Mouse (Mus musculus) liver, adult 2 months (tissue): ENCODE results near the gene Dnase1l2. TPM values are rescaled to one million over a fixed set of nuclear protein-coding genes. Genes with fewer than 3 reads are reported as not detected.
A peak's percentile ranks its signal among the peaks of the same experiment; 100 is the strongest.

ENCODE experiments used
- DNase-seq: peaks from one replicate; pipeline ENCODE4 v3.0.0-alpha.2; 2011; ENCODE audit warnings: low read depth, low spot score; ENCODE audit errors: extremely low read depth
- H3K27ac ChIP-seq: fragments of 200-500 bp; replicated peaks from 2 replicates; pipeline ENCODE4 v1.5.1; 2012; ENCODE audit warnings: low read depth, mild to moderate bottlenecking, control low read depth, inconsistent platforms, low read length; ENCODE audit not compliant: insufficient read depth
- H3K27me3 ChIP-seq: fragments of 200-500 bp; 2 replicates; pipeline ENCODE4 v1.6.1; 2012; ENCODE audit warnings: mild to moderate bottlenecking, moderate library complexity, low read length, inconsistent platforms; ENCODE audit not compliant: control insufficient read depth, insufficient read depth
- H3K36me3 ChIP-seq: fragments of 200-500 bp; 2 replicates; pipeline ENCODE4 v1.6.1; 2012; ENCODE audit warnings: low read length, inconsistent platforms; ENCODE audit not compliant: control insufficient read depth, insufficient read depth
- H3K4me1 ChIP-seq: fragments of 200-500 bp; 2 replicates; pipeline ENCODE4 v1.6.1; 2011; ENCODE audit warnings: low read length; ENCODE audit not compliant: control insufficient read depth, insufficient read depth
- H3K4me3 ChIP-seq: fragments of 200-500 bp; 2 replicates; pipeline ENCODE4 v1.5.1; 2011; ENCODE audit warnings: low read depth, mild to moderate bottlenecking, control low read depth, low read length, moderate library complexity; ENCODE audit not compliant: insufficient read depth
- H3K79me2 ChIP-seq: fragments of 200-500 bp; 2 replicates; pipeline ENCODE4 v1.6.1; 2012; ENCODE audit warnings: inconsistent platforms, mild to moderate bottlenecking, low read length, moderate library complexity; ENCODE audit not compliant: control insufficient read depth, insufficient read depth
- H3K9ac ChIP-seq: fragments of 200-500 bp; 2 replicates; pipeline ENCODE4 v1.6.1; 2012; ENCODE audit warnings: low read depth, mild to moderate bottlenecking, control low read depth, inconsistent platforms, low read length
- CTCF ChIP-seq: fragments of 200-500 bp; IDR thresholded peaks from 2 replicates; pipeline ENCODE4 v1.5.1; 2011; ENCODE audit warnings: low read depth, low read length, control low read depth
- POLR2A ChIP-seq: fragments of 200-500 bp; IDR thresholded peaks from 2 replicates; pipeline ENCODE4 v1.6.1; 2011; ENCODE audit warnings: low read length, control low read depth; ENCODE audit not compliant: insufficient read depth; ENCODE audit errors: extremely low read depth
- WGBS: fragments of 180-500 bp; shearing (Covaris S2); methylation state at CpG from one replicate; pipeline ENCODE4 v1.1.7; 2018; 5-methylcytosine and 5-hydroxymethylcytosine counted together
- polyA plus RNA-seq: library from polyadenylated mRNA; depleted of rRNA; stranded (reverse); fragments of >200 nt; gene quantifications from 2 replicates; pipeline ENCODE4 v1.2.3, GENCODE M21; 2012; rRNA removed
- total RNA-seq: library from RNA; depleted of rRNA; stranded (reverse); fragments of >200 nt; gene quantifications from 2 replicates; pipeline ENCODE4 v1.2.3, GENCODE M21; 2014; rRNA removed

Gene Dnase1l2
- total and polyA plus RNA-seq, 2 experiments = 0.74 to 2.4 TPM

- Histone ChIP-seq H3K79me2 (no peaks in the 10 kb centered on the region), H3K4me1 (no peaks in the 10 kb centered on the region), H3K9ac (no peak overlapping the region), H3K27ac (no peak overlapping the region), H3K36me3 (peaks cover 34% of the 10 kb centered on the region), H3K27me3 (no peaks in the 10 kb centered on the region), H3K4me3 (no peak overlapping the region)
- WGBS = 91% methylated on average over 12 of the region's 12 CpGs
- TF ChIP-seq POLR2A (no peak), CTCF (no peak)
- no peak for DNase-seq
These were observed 35.6 kb downstream of the Dnase1l2 start for GRCm38 (mm10) chr17:24407116-24407803.

- no peaks in the 10 kb centered on the region for H3K27me3 ChIP-seq
- H3K27ac ChIP-seq = no peak overlapping the region
- H3K36me3 ChIP-seq = peaks cover 31% of the 10 kb centered on the region
- no peak overlapping the region for H3K4me3 ChIP-seq
- H3K9ac ChIP-seq = no peak overlapping the region
- 85% methylated on average over 3 of the region's 3 CpGs for WGBS
- no peaks in the 10 kb centered on the region for H3K79me2 ChIP-seq
- DNase-seq = peak; percentile 18
- TF ChIP-seq POLR2A = no peak
- TF ChIP-seq CTCF = no peak
- H3K4me1 ChIP-seq = no peaks in the 10 kb centered on the region
These were observed 40.5 kb downstream of the Dnase1l2 start for GRCm38 (mm10) chr17:24402371-24402770.

GRCm38 (mm10) chr17:24394456-24394855 is 48.4 kb downstream of the Dnase1l2 start:
- Histone ChIP-seq H3K4me1 (no peaks in the 10 kb centered on the region), H3K27ac (no peak overlapping the region), H3K79me2 (no peaks in the 10 kb centered on the region), H3K27me3 (no peaks in the 10 kb centered on the region), H3K9ac (no peak overlapping the region), H3K4me3 (no peak overlapping the region), H3K36me3 (peaks cover 3% of the 10 kb centered on the region)
- WGBS = 88% methylated on average over 7 of the region's 7 CpGs
- DNase-seq = no peak
- TF ChIP-seq POLR2A = no peak
- TF ChIP-seq CTCF = no peak

- WGBS = 79% methylated on average over 4 of the region's 4 CpGs
- Histone ChIP-seq H3K36me3 (peaks cover 3% of the 10 kb centered on the region; the same call in 1 of the 2 replicates), H3K4me1 (no peaks in the 10 kb centered on the region), H3K4me3 (no peak overlapping the region), H3K27me3 (no peaks in the 10 kb centered on the region), H3K27ac (no peak overlapping the region), H3K9ac (no peak overlapping the region), H3K79me2 (no peaks in the 10 kb centered on the region)
- no peak for DNase-seq
- TF ChIP-seq POLR2A (no peak), CTCF (no peak)
These were observed 49.4 kb downstream of the Dnase1l2 start for GRCm38 (mm10) chr17:24393527-24393926.

GRCm38 (mm10) chr17:24391149-24391548 is 51.8 kb downstream of the Dnase1l2 start:
- no peaks in the 10 kb centered on the region for H3K27me3 ChIP-seq
- 76% methylated on average over 8 of the region's 8 CpGs for WGBS
- no peak overlapping the region for H3K4me3 ChIP-seq
- H3K27ac ChIP-seq = no peak overlapping the region
- H3K4me1 ChIP-seq = no peaks in the 10 kb centered on the region
- no peak for TF ChIP-seq POLR2A
- peak; percentile 62 for TF ChIP-seq CTCF
- DNase-seq = no peak
- H3K36me3 ChIP-seq = peaks cover 9% of the 10 kb centered on the region; the same call in 1 of the 2 replicates
- no peaks in the 10 kb centered on the region for H3K79me2 ChIP-seq
- no peak overlapping the region for H3K9ac ChIP-seq

Other genes starting within 250 kb of the Dnase1l2 start
- 13.3 and 22.2 TPM in 2 replicates for gene Tbc1d24, start 237.5 kb downstream of the Dnase1l2 start, total RNA-seq
- 23.6 and 31.5 TPM in 2 replicates for gene Tbc1d24, start 237.5 kb downstream of the Dnase1l2 start, polyA plus RNA-seq
- gene Ntn3, start 233.6 kb downstream of the Dnase1l2 start, total RNA-seq = 2.3 and 2.8 TPM in 2 replicates
- 7.4 and 7.8 TPM in 2 replicates for gene Ntn3, start 233.6 kb downstream of the Dnase1l2 start, polyA plus RNA-seq
- gene Tedc2, start 222.3 kb downstream of the Dnase1l2 start, total RNA-seq = 44.1 and 53.2 TPM in 2 replicates
- gene Tedc2, start 222.3 kb downstream of the Dnase1l2 start, polyA plus RNA-seq = 61.4 and 78.0 TPM in 2 replicates
- 3.0 and 3.5 TPM in 2 replicates for gene Ccnf, start 191.6 kb downstream of the Dnase1l2 start, total RNA-seq
- gene Ccnf, start 191.6 kb downstream of the Dnase1l2 start, polyA plus RNA-seq = 5.5 and 6.5 TPM in 2 replicates
- gene Abca17, start 92.0 kb downstream of the Dnase1l2 start, total RNA-seq = not detected in 2 replicates
- gene Abca17, start 92.0 kb downstream of the Dnase1l2 start, polyA plus RNA-seq = 0.02 TPM in 1 of 2 replicates, not detected in the other
- gene Abca3, start 91.2 kb downstream of the Dnase1l2 start, total RNA-seq = 36.0 and 46.1 TPM in 2 replicates
- 70.0 and 76.6 TPM in 2 replicates for gene Abca3, start 91.2 kb downstream of the Dnase1l2 start, polyA plus RNA-seq
- 17.3 and 20.7 TPM in 2 replicates for gene Rnps1, start 28.5 kb downstream of the Dnase1l2 start, total RNA-seq
- gene Rnps1, start 28.5 kb downstream of the Dnase1l2 start, polyA plus RNA-seq = 32.7 and 37.6 TPM in 2 replicates
- gene Eci1, start 16.5 kb downstream of the Dnase1l2 start, total RNA-seq = 176 and 218 TPM in 2 replicates
- gene Eci1, start 16.5 kb downstream of the Dnase1l2 start, polyA plus RNA-seq = 249 and 286 TPM in 2 replicates
- 5.6 and 6.7 TPM in 2 replicates for gene E4f1, start 27.2 kb upstream of the Dnase1l2 start, total RNA-seq
- gene E4f1, start 27.2 kb upstream of the Dnase1l2 start, polyA plus RNA-seq = 21.6 and 33.3 TPM in 2 replicates
- 9.2 and 11.9 TPM in 2 replicates for gene Pgp, start 27.3 kb upstream of the Dnase1l2 start, total RNA-seq
- gene Pgp, start 27.3 kb upstream of the Dnase1l2 start, polyA plus RNA-seq = 25.8 and 26.6 TPM in 2 replicates
- gene Bricd5, start 30.8 kb upstream of the Dnase1l2 start, total RNA-seq = not detected in 2 replicates
- 0.24 and 0.67 TPM in 2 replicates for gene Bricd5, start 30.8 kb upstream of the Dnase1l2 start, polyA plus RNA-seq
- 3.5 and 3.9 TPM in 2 replicates for gene Mlst8, start 36.0 kb upstream of the Dnase1l2 start, total RNA-seq
- 12.9 and 16.7 TPM in 2 replicates for gene Mlst8, start 36.0 kb upstream of the Dnase1l2 start, polyA plus RNA-seq
- gene Caskin1, start 45.5 kb upstream of the Dnase1l2 start, total RNA-seq = under 0.01 and 0.18 TPM in 2 replicates
- 0.18 and 0.26 TPM in 2 replicates for gene Caskin1, start 45.5 kb upstream of the Dnase1l2 start, polyA plus RNA-seq
- gene Traf7, start 84.8 kb upstream of the Dnase1l2 start, total RNA-seq = 13.4 and 14.4 TPM in 2 replicates
- gene Traf7, start 84.8 kb upstream of the Dnase1l2 start, polyA plus RNA-seq = 25.3 and 47.5 TPM in 2 replicates
- 0.13 and 0.37 TPM in 2 replicates for gene Rab26, start 91.1 kb upstream of the Dnase1l2 start, total RNA-seq
- gene Rab26, start 91.1 kb upstream of the Dnase1l2 start, polyA plus RNA-seq = 0.15 and 0.40 TPM in 2 replicates
- 9.9 and 11.4 TPM in 2 replicates for gene Pkd1, start 106.7 kb upstream of the Dnase1l2 start, total RNA-seq
- gene Pkd1, start 106.7 kb upstream of the Dnase1l2 start, polyA plus RNA-seq = 14.7 and 17.4 TPM in 2 replicates
- 19.5 and 27.9 TPM in 2 replicates for gene Tsc2, start 189.5 kb upstream of the Dnase1l2 start, total RNA-seq
- gene Tsc2, start 189.5 kb upstream of the Dnase1l2 start, polyA plus RNA-seq = 63.4 and 79.3 TPM in 2 replicates
- 8.1 and 9.7 TPM in 2 replicates for gene Nthl1, start 189.6 kb upstream of the Dnase1l2 start, total RNA-seq
- gene Nthl1, start 189.6 kb upstream of the Dnase1l2 start, polyA plus RNA-seq = 11.3 and 11.5 TPM in 2 replicates
- 8.8 and 13.6 TPM in 2 replicates for gene Slc9a3r2, start 207.2 kb upstream of the Dnase1l2 start, total RNA-seq
- gene Slc9a3r2, start 207.2 kb upstream of the Dnase1l2 start, polyA plus RNA-seq = 24.9 and 31.5 TPM in 2 replicates
- gene Npw, start 215.4 kb upstream of the Dnase1l2 start, total RNA-seq = not detected in 2 replicates
- not detected in 2 replicates for gene Npw, start 215.4 kb upstream of the Dnase1l2 start, polyA plus RNA-seq
- gene Zfp598, start 226.6 kb upstream of the Dnase1l2 start, total RNA-seq = 11.1 and 16.0 TPM in 2 replicates
- gene Zfp598, start 226.6 kb upstream of the Dnase1l2 start, polyA plus RNA-seq = 67.8 and 106 TPM in 2 replicates
- gene Syngr3, start 246.8 kb upstream of the Dnase1l2 start, total RNA-seq = 0.09 and 0.13 TPM in 2 replicates
- 0.10 TPM in 2 replicates for gene Syngr3, start 246.8 kb upstream of the Dnase1l2 start, polyA plus RNA-seq